Mouse (Mus musculus): ENCODE data around the gene Crybb2. TPM values are rescaled to one million over a fixed set of nuclear protein-coding genes. Genes with fewer than 3 reads are reported as not detected.

Gene Crybb2
- polyA plus RNA-seq, 1 experiment from 2014 or later: not detected

DNA sequence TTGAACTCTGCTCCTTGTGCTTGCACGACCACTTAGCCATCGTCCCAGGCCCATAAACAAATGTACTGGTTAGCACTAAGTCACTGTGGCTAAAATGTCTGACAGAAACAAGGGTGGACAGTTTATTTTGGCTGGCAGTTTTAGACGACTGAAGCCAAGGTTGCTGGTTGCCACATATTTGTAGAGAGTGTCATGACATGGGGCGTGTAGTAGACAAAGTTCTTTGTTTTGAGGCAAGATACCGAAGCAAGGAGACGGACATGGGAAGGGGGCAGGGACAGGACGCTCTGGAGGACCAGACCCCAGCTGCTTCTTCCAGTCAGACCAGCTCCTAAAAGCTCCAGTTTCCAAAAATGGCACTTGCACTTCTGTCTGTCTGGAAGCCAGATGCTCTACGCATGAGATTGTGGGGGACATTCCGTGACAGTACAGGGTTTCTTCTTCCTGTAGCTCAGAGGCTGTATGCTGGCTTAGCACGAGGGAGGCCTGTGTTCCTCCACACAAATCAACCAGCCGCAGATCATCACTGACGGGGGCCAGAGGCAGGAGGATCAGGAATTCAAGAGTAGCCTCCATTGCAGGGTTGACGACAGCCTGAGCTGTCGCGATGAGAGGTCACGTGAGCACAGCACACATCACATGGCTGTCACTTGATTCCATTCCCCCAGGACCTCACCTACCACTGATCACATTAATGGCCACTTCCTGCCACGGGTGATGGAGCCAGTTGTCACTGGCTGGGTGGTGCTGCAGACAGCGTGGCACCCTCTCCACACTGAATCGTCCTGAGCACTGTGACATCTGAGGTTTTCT lies 12.6 kb upstream of the Crybb2 start:
- WGBS: 28% methylated on average over 19 of the region's 19 CpGs
- ATAC-seq (ENCODE audit: insufficient number of reproducible peaks, insufficient read depth, low FRiP score, low read depth): peak; percentile 24; the same call in 1 of the 2 replicates
- 0 out of 2 replicates have a peak, but pooled peaks cover 2% of the 10 kb centered on the region for H3K9me3 ChIP-seq (ENCODE audit: control insufficient read depth, low read length)
- 0 out of 2 replicates have a peak, but pooled peaks cover 3% of the 10 kb centered on the region for H3K27me3 ChIP-seq (ENCODE audit: control insufficient read depth, insufficient read depth, low read length)
- H3K4me2 ChIP-seq (ENCODE audit: low read length): peak overlapping the region; percentile 57
- H3K9ac ChIP-seq (ENCODE audit: low read length): peak overlapping the region; percentile 36; the same call in 1 of the 2 replicates
- no peak overlapping the region for H3K4me3 ChIP-seq (ENCODE audit: control insufficient read depth in 1 of 2, insufficient read depth in 1 of 2, low read depth in 1 of 2, low read length in 2 of 2)
- H3K36me3 ChIP-seq (ENCODE audit: control insufficient read depth, insufficient read depth, low read length): peaks cover 11% of the 10 kb centered on the region; the same call in 1 of the 2 replicates
- H3K4me1 ChIP-seq (ENCODE audit: control insufficient read depth in 2 of 2, insufficient read depth in 2 of 2, low read length in 2 of 2): peaks cover 10 to 19% of the 10 kb centered on the region in 2 experiments
- peak overlapping the region; percentile 22 to 38; a peak in 2 of 4 replicates for H3K27ac ChIP-seq (replicated peaks in 1 of 2; ENCODE audit: control insufficient read depth in 1 of 2, insufficient read depth in 1 of 2, low read depth in 2 of 2, low read length in 2 of 2)

GRCm38 (mm10) chr5:113081439-113081838 lies 11.5 kb upstream of the Crybb2 start, which contains the start of gene Crybb3:
TSS of gene Crybb3 (minus strand) at chr5:113081584.
- peaks cover 10 to 19% of the 10 kb centered on the region in 2 experiments for H3K4me1 ChIP-seq (ENCODE audit: control insufficient read depth in 2 of 2, insufficient read depth in 2 of 2, low read length in 2 of 2)
- 0 out of 2 replicates have a peak, but pooled peaks cover 2% of the 10 kb centered on the region for H3K9me3 ChIP-seq (ENCODE audit: control insufficient read depth, low read length)
- ATAC-seq (ENCODE audit: insufficient number of reproducible peaks, insufficient read depth, low FRiP score, low read depth): no peak
- peak within 1 kb of the TSS; percentile 22 to 38; a peak in 1 of 4 replicates for H3K27ac ChIP-seq (replicated peaks in 1 of 2; ENCODE audit: control insufficient read depth in 1 of 2, insufficient read depth in 1 of 2, low read depth in 2 of 2, low read length in 2 of 2)
- peaks cover 7% of the 10 kb centered on the region; the same call in 1 of the 2 replicates for H3K36me3 ChIP-seq (ENCODE audit: control insufficient read depth, insufficient read depth, low read length)
- H3K4me2 ChIP-seq (ENCODE audit: low read length): peak within 1 kb of the TSS; percentile 57
- WGBS: 57% methylated on average over 8 of the region's 8 CpGs
- H3K27me3 ChIP-seq (ENCODE audit: control insufficient read depth, insufficient read depth, low read length): peaks cover 7% of the 10 kb centered on the region; the same call in 1 of the 2 replicates
- H3K4me3 ChIP-seq (ENCODE audit: control insufficient read depth in 1 of 2, insufficient read depth in 1 of 2, low read depth in 1 of 2, low read length in 2 of 2): no peak within 1 kb of the TSS
- H3K9ac ChIP-seq (ENCODE audit: low read length): no peak within 1 kb of the TSS

GRCm38 (mm10) chr5:113081020-113081419 lies 11.1 kb upstream of the Crybb2 start:
- no peak overlapping the region for H3K27ac ChIP-seq (replicated peaks in 1 of 2; ENCODE audit: control insufficient read depth in 1 of 2, insufficient read depth in 1 of 2, low read depth in 2 of 2, low read length in 2 of 2)
- H3K27me3 ChIP-seq (ENCODE audit: control insufficient read depth, insufficient read depth, low read length): peaks cover 7% of the 10 kb centered on the region; the same call in 1 of the 2 replicates
- H3K4me1 ChIP-seq (ENCODE audit: control insufficient read depth in 2 of 2, insufficient read depth in 2 of 2, low read length in 2 of 2): peaks cover 10 to 19% of the 10 kb centered on the region in 2 experiments
- ATAC-seq (ENCODE audit: insufficient number of reproducible peaks, insufficient read depth, low FRiP score, low read depth): no peak
- H3K4me2 ChIP-seq (ENCODE audit: low read length): no peak overlapping the region
- no peak overlapping the region for H3K9ac ChIP-seq (ENCODE audit: low read length)
- no peak overlapping the region for H3K4me3 ChIP-seq (ENCODE audit: control insufficient read depth in 1 of 2, insufficient read depth in 1 of 2, low read depth in 1 of 2, low read length in 2 of 2)
- H3K36me3 ChIP-seq (ENCODE audit: control insufficient read depth, insufficient read depth, low read length): 0 out of 2 replicates have a peak, but pooled peaks cover 4% of the 10 kb centered on the region
- H3K9me3 ChIP-seq (ENCODE audit: control insufficient read depth, low read length): 0 out of 2 replicates have a peak, but pooled peaks cover 2% of the 10 kb centered on the region
- WGBS: 85% methylated on average over 9 of the region's 9 CpGs

- WGBS: 20% methylated on average over 21 of the region's 21 CpGs
- Histone ChIP-seq H3K4me2 (ENCODE audit: low read length) (peak overlapping the region; percentile 30), H3K4me1 (ENCODE audit: control insufficient read depth in 2 of 2, insufficient read depth in 2 of 2, low read length in 2 of 2) (peaks cover 10 to 19% of the 10 kb centered on the region in 2 experiments), H3K27me3 (ENCODE audit: control insufficient read depth, insufficient read depth, low read length) (peaks cover 11% of the 10 kb centered on the region; the same call in 1 of the 2 replicates), H3K4me3 (ENCODE audit: control insufficient read depth in 1 of 2, insufficient read depth in 1 of 2, low read depth in 1 of 2, low read length in 2 of 2) (no peak overlapping the region), H3K9ac (ENCODE audit: low read length) (no peak overlapping the region), H3K9me3 (ENCODE audit: control insufficient read depth, low read length) (0 out of 2 replicates have a peak, but pooled peaks cover under 1% of the 10 kb centered on the region), H3K36me3 (ENCODE audit: control insufficient read depth, insufficient read depth, low read length) (no peaks in the 10 kb centered on the region), H3K27ac (replicated peaks in 1 of 2; ENCODE audit: control insufficient read depth in 1 of 2, insufficient read depth in 1 of 2, low read depth in 2 of 2, low read length in 2 of 2) (no peak overlapping the region)
- no peak for ATAC-seq (ENCODE audit: insufficient number of reproducible peaks, insufficient read depth, low FRiP score, low read depth)
Observed at GRCm38 (mm10) chr5:113079783-113080182, 9.9 kb upstream of the Crybb2 start.

DNA sequence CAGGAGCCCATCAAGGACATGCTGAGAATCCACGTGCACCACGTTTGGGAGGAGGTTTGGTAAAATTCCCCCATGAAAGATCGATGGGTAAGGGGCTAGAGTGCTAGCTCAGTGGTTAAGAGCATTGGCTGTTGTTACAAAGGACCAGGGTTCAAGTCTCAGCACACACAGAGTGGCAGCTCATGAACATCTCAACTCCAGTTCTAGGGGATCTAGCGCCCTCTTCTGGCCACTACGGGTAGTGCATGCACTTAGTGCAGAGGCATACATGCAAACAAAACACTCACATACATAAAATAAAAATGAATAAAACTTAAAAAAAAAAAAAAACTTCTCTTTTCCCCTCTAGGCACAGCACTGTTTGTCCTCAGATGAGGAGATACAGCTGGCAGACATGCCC lies 8.8 kb upstream of the Crybb2 start:
- WGBS: 65% methylated on average over 5 of the region's 5 CpGs
- H3K27ac ChIP-seq (replicated peaks in 1 of 2; ENCODE audit: control insufficient read depth in 1 of 2, insufficient read depth in 1 of 2, low read depth in 2 of 2, low read length in 2 of 2): no peak overlapping the region
- H3K4me2 ChIP-seq (ENCODE audit: low read length): no peak overlapping the region
- no peak overlapping the region for H3K4me3 ChIP-seq (ENCODE audit: control insufficient read depth in 1 of 2, insufficient read depth in 1 of 2, low read depth in 1 of 2, low read length in 2 of 2)
- peaks cover 11% of the 10 kb centered on the region; the same call in 1 of the 2 replicates for H3K27me3 ChIP-seq (ENCODE audit: control insufficient read depth, insufficient read depth, low read length)
- H3K9ac ChIP-seq (ENCODE audit: low read length): no peak overlapping the region
- H3K36me3 ChIP-seq (ENCODE audit: control insufficient read depth, insufficient read depth, low read length): no peaks in the 10 kb centered on the region
- ATAC-seq (ENCODE audit: insufficient number of reproducible peaks, insufficient read depth, low FRiP score, low read depth): no peak
- H3K9me3 ChIP-seq (ENCODE audit: control insufficient read depth, low read length): no peaks in the 10 kb centered on the region
- peaks cover 10 to 19% of the 10 kb centered on the region in 2 experiments for H3K4me1 ChIP-seq (ENCODE audit: control insufficient read depth in 2 of 2, insufficient read depth in 2 of 2, low read length in 2 of 2)

- no peak overlapping the region for H3K27ac ChIP-seq (replicated peaks in 1 of 2; ENCODE audit: control insufficient read depth in 1 of 2, insufficient read depth in 1 of 2, low read depth in 2 of 2, low read length in 2 of 2)
- no peak overlapping the region for H3K4me2 ChIP-seq (ENCODE audit: low read length)
- no peak overlapping the region for H3K9ac ChIP-seq (ENCODE audit: low read length)
- H3K36me3 ChIP-seq (ENCODE audit: control insufficient read depth, insufficient read depth, low read length): no peaks in the 10 kb centered on the region
- H3K9me3 ChIP-seq (ENCODE audit: control insufficient read depth, low read length): no peaks in the 10 kb centered on the region
- 5% methylated on average over 16 of the region's 16 CpGs for WGBS
- no peaks in the 10 kb centered on the region for H3K4me1 ChIP-seq (ENCODE audit: control insufficient read depth in 2 of 2, insufficient read depth in 2 of 2, low read length in 2 of 2)
- ATAC-seq (ENCODE audit: insufficient number of reproducible peaks, insufficient read depth, low FRiP score, low read depth): 0 out of 2 replicates have a peak, but pooled peaks have one; percentile 16
- H3K27me3 ChIP-seq (ENCODE audit: control insufficient read depth, insufficient read depth, low read length): peaks cover 8% of the 10 kb centered on the region
- H3K4me3 ChIP-seq (ENCODE audit: control insufficient read depth in 1 of 2, insufficient read depth in 1 of 2, low read depth in 1 of 2, low read length in 2 of 2): no peak overlapping the region
Observed at GRCm38 (mm10) chr5:113054308-113054707, 15.6 kb downstream of the Crybb2 start.

- no peaks in the 10 kb centered on the region for H3K36me3 ChIP-seq (ENCODE audit: control insufficient read depth, insufficient read depth, low read length)
- 0 out of 2 replicates have a peak, but pooled peaks cover 2% of the 10 kb centered on the region for H3K9me3 ChIP-seq (ENCODE audit: control insufficient read depth, low read length)
- no peak overlapping the region for H3K4me2 ChIP-seq (ENCODE audit: low read length)
- H3K4me1 ChIP-seq (ENCODE audit: control insufficient read depth in 2 of 2, insufficient read depth in 2 of 2, low read length in 2 of 2): no peaks in the 10 kb centered on the region
- no peak overlapping the region for H3K9ac ChIP-seq (ENCODE audit: low read length)
- H3K27ac ChIP-seq (replicated peaks in 1 of 2; ENCODE audit: control insufficient read depth in 1 of 2, insufficient read depth in 1 of 2, low read depth in 2 of 2, low read length in 2 of 2): no peak overlapping the region
- no peak overlapping the region for H3K4me3 ChIP-seq (ENCODE audit: control insufficient read depth in 1 of 2, insufficient read depth in 1 of 2, low read depth in 1 of 2, low read length in 2 of 2)
- peaks cover 4% of the 10 kb centered on the region for H3K27me3 ChIP-seq (ENCODE audit: control insufficient read depth, insufficient read depth, low read length)
- no peak for ATAC-seq (ENCODE audit: insufficient number of reproducible peaks, insufficient read depth, low FRiP score, low read depth)
- 69% methylated on average over 7 of the region's 7 CpGs for WGBS
Observed at GRCm38 (mm10) chr5:113050581-113051185, 19.2 kb downstream of the Crybb2 start.
